Mouse (Mus musculus) spleen, postnatal 10 days (tissue): ENCODE measurements around the gene Foxc1.

ENCODE experiments used
- DNase-seq, 2 experiments: peaks; one replicate each; pipeline ENCODE4 v3.0.0; 2021 to 2022; ENCODE audit warnings: low spot score in 2 of 2

Foxc1 gene

DNA sequence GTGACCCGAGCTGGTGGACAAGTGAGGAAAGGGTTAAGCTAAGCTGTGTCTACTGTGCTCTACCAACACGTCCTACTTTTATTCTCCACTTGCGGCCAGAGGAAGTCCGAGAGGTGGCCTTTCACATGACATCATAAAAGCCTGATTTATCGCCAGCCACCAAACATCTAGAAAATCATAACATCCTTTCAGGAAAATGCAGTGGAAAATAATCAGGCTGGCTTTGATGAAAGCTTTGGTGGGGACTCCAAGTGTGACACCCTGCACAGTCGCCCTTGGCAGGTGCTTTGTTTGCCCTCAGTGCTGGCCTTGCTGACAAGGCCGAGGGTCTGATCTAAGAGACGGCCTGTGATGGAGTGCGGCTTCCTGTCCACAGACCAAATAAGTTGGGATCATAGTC, 23.9 kb downstream of the Foxc1 start:
- DNase-seq: no peak

DNA sequence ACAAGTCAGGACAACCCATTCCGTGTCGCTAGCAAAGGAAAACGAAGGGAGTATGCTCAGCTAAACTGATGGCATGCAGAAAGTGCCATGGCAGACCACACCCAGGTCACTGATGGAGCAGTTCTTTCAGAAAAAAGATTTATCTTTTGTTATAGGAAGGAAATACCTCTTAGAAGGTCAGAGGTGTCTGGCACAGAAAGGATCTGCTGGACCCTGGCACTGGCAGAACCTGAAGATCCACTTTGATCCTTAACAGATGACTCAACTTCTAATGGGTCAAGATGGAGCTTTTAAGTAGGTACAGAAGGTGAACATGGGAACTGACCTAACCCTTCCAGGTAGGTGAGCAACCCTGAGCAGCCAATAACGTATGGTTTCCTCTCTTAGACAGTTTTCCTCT, 29.4 kb downstream of the Foxc1 start:
- DNase-seq: no peak

DNA sequence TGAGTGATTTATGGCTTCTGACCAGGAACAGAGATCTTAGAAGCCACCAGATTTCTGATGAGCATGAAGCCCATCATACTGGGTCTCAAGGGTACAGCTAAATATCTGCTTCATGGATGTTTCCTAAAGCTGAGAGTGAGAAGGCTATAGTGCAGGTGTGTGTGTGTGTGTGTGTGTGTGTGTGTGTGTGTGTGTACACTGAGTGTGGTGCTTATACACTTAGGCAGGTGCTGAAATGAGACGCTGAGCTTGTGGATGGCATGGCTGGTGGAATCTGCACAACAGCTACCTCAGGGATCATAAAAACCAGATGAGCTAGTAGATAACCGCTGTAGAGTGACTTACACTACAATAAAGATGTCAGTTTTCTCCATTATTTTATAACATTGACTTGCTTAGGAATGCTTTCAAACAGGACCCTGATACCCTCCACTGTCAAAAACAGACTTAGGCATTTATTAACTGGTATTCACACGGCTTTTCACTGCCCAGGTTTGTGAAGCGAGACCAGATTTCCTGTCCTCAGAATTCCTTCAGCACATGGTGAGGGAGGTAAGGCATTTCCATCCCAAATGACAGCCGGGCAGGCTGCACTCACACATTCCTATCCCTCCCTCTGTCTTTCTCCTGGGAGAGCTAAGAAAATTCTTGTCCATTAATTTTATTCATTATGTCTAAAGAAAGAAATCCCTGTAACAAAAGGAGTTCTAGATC, 43.0 kb downstream of the Foxc1 start:
- DNase-seq: no peak

DNA sequence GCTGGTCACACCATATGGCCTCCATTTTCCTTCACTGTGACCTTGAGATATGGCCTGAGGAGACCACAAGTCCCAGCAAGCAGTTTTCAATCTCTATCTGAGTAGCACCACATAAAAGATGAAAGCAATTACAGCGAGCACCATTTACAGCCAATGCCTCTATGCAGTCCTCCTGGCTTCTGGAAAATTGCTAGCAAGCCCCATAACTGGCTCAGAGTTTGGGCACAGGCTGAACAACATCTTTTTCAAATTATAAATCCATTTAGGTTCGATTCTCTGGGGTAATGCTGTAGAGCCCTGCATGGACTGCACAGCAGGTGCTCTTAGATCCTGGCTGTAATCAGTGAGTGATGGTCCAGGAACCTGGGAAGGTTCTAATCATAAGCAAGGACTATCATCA, 47.1 kb downstream of the Foxc1 start:
- no peak for DNase-seq

GRCm38 (mm10) chr13:31854000-31854399, 47.6 kb downstream of the Foxc1 start:
- no peak for DNase-seq

GRCm38 (mm10) chr13:31860200-31860599, 53.8 kb downstream of the Foxc1 start:
- no peak for DNase-seq
